Mouse (Mus musculus) embryo, embryonic 10 days (tissue): ENCODE measurements at regions not wholly inside any gene's neighbourhood (a gene's known extent, or its start where the extent isn't known, plus 50 kb on each side); places are given as distances from the start of the nearest gene placed in this dataset.

Experiments used
- DNase-seq: peaks from one replicate; pipeline ENCODE4 v3.0.0-alpha.2; 2015; ENCODE audit warnings: low spot score

- DNase-seq = peak; percentile 46
These were observed 569.9 kb upstream of the Gm10800 start for GRCm38 (mm10) chr2:99236968-99237367.
